Mouse (Mus musculus) adipocyte (in vitro differentiated cells): ENCODE results near the gene Il33.

Source experiments
- DNase-seq: peaks from one replicate; pipeline ENCODE4 v3.0.0-alpha.2; 2016; ENCODE audit warnings: low spot score

Gene Il33

GRCm38 (mm10) chr19:29924638-29925258 lies at the start of gene Il33:
Gene Il33, plus strand, starts transcription at chr19:29925114.
- DNase-seq = peak; percentile 82

GRCm38 (mm10) chr19:29877422-29878291 lies 47.3 kb upstream of the Il33 start:
- DNase-seq = no peak

GRCm38 (mm10) chr19:29878896-29879504 lies 45.9 kb upstream of the Il33 start:
- DNase-seq = no peak

- DNase-seq = no peak
These were observed 44.0 kb upstream of the Il33 start for GRCm38 (mm10) chr19:29880918-29881317.

- DNase-seq = no peak
These were observed 42.2 kb upstream of the Il33 start for GRCm38 (mm10) chr19:29882696-29883095.

GRCm38 (mm10) chr19:29885548-29885947 lies 39.4 kb upstream of the Il33 start:
- no peak for DNase-seq

- DNase-seq = no peak
These were observed 37.4 kb upstream of the Il33 start for GRCm38 (mm10) chr19:29887476-29887875.

- no peak for DNase-seq
These were observed 36.0 kb upstream of the Il33 start for GRCm38 (mm10) chr19:29888946-29889345.

GRCm38 (mm10) chr19:29891981-29892380 lies 32.9 kb upstream of the Il33 start:
- DNase-seq = no peak

GRCm38 (mm10) chr19:29892786-29893185 lies 32.1 kb upstream of the Il33 start:
- no peak for DNase-seq

- DNase-seq = no peak
These were observed 31.1 kb upstream of the Il33 start for GRCm38 (mm10) chr19:29893718-29894273.

GRCm38 (mm10) chr19:29894381-29894780 lies 30.5 kb upstream of the Il33 start:
- no peak for DNase-seq

- no peak for DNase-seq
These were observed 29.9 kb upstream of the Il33 start for GRCm38 (mm10) chr19:29895047-29895446.

- no peak for DNase-seq
These were observed 24.6 kb upstream of the Il33 start for GRCm38 (mm10) chr19:29900318-29900717.

GRCm38 (mm10) chr19:29902343-29903070 lies 22.4 kb upstream of the Il33 start:
- DNase-seq = no peak

GRCm38 (mm10) chr19:29905896-29906295 lies 19.0 kb upstream of the Il33 start:
- DNase-seq = no peak

- no peak for DNase-seq
These were observed 15.7 kb upstream of the Il33 start for GRCm38 (mm10) chr19:29909166-29909565.

- DNase-seq = no peak
These were observed 13.0 kb upstream of the Il33 start for GRCm38 (mm10) chr19:29911919-29912318.

GRCm38 (mm10) chr19:29917421-29917820 lies 7.5 kb upstream of the Il33 start:
- no peak for DNase-seq

- no peak for DNase-seq
These were observed 1.3 kb downstream of the Il33 start for GRCm38 (mm10) chr19:29926101-29926755.

- DNase-seq = peak; percentile 82
These were observed 5.4 kb downstream of the Il33 start for GRCm38 (mm10) chr19:29930296-29930695.
